Mouse (Mus musculus) central nervous system, embryonic 18 days (tissue): ENCODE measurements around the gene Xirp1. TPM values are rescaled to one million over a fixed set of nuclear protein-coding genes. Genes with fewer than 3 reads are reported as not detected.

Source experiments
- polyA plus RNA-seq: library from polyadenylated mRNA; depleted of rRNA; stranded (reverse); fragments of >200 nt; gene quantifications from 2 replicates; pipeline ENCODE4 v1.2.3, GENCODE M21; 2012; rRNA removed

Gene Xirp1
- polyA plus RNA-seq: 0.25 TPM in 1 of 2 replicates, not detected in the other

GRCm38 (mm10) chr9:120023086-120023811, at the start of gene Xirp1:
TSS of gene Xirp1 (minus strand) at chr9:120023598.

GRCm38 (mm10) chr9:120069779-120070178, 46.4 kb upstream of the Xirp1 start, which contains the start of gene Cx3cr1:
TSS of gene Cx3cr1 (minus strand) at chr9:120069879.

GRCm38 (mm10) chr9:119984536-119985011, 38.8 kb downstream of the Xirp1 start, which contains the start of gene Csrnp1:
TSS of gene Csrnp1 (minus strand) at chr9:119984658.

Other genes with a start within 250 kb of the Xirp1 start
- gene Scn11a, start 198.1 kb downstream of the Xirp1 start, polyA plus RNA-seq: 0.21 and 0.86 TPM in 2 replicates
- 81.4 and 84.4 TPM in 2 replicates for gene Wdr48, start 128.7 kb downstream of the Xirp1 start, polyA plus RNA-seq
- gene Gorasp1, start 86.0 kb downstream of the Xirp1 start, polyA plus RNA-seq: 23.4 and 23.7 TPM in 2 replicates
- 1.1 and 1.5 TPM in 2 replicates for gene Ttc21a, start 86.0 kb downstream of the Xirp1 start, polyA plus RNA-seq
- gene Csrnp1, start 38.9 kb downstream of the Xirp1 start, polyA plus RNA-seq: 3.4 and 3.8 TPM in 2 replicates
- gene Cx3cr1, start 46.3 kb upstream of the Xirp1 start, polyA plus RNA-seq: 4.0 and 5.2 TPM in 2 replicates
- not detected in 2 replicates for gene Ccr8, start 68.5 kb upstream of the Xirp1 start, polyA plus RNA-seq
- gene Slc25a38, start 86.8 kb upstream of the Xirp1 start, polyA plus RNA-seq: 28.2 and 29.0 TPM in 2 replicates
- 1,918 and 1,924 TPM in 2 replicates for gene Rpsa, start 104.1 kb upstream of the Xirp1 start, polyA plus RNA-seq
- 0.13 and 0.44 TPM in 2 replicates for gene Mobp, start 126.1 kb upstream of the Xirp1 start, polyA plus RNA-seq